Mouse (Mus musculus): Measurements from ENCODE around the gene Mia2.
"Not testable (repeated sequence)": the region's sequence is repeated elsewhere in the genome, so short reads cannot be mapped to it uniquely, and the experiment has no call there.

The Mia2 gene

DNA sequence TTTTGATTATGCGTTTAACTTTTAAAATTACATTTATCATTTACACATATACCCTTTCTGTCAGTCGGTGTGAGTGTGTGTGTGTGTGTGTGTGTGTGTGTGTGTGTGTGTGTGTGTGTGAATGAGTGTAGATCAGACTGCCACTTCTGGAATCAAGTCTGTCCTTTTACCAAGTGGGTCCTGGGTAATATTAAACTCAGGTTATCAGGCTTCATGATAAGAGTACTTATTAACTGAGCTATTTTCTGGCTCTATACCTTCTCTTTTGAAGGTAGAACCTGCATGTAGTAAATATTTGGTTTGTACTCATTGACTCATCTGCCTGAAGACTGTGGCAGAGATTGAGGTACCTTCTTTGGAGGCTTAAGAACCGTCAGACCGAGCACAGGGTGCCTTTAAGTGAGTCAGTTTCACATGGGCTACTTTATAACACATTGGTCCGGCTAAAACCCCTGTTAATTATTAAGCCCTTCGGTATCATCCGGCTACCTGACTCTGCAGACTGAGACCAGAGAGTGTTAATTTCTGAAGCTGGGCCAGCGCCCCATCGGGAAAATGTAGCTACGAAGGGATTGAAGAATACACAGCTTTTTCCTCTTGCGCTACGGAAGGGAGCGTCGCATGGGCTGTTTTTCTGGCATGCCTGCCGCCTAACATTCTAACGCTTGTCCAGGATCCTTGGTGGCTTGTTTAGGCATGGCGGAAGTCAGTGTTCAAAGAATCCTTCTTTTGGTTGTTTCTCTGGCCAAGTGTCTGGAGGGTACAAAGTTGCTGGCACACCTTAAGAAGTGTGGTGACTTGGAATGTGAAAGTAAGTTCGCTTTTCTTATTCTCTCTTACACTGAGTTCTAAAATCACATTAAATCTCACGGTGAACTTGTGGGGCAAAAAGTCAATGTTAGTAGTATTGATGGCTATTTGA, at the start of gene Mia2:
Gene Mia2 (plus strand): TSS at position 696 of the 922 bp plus-strand sequence.
- DNase-seq (ENCODE audit: low spot score), result no peak

GRCm38 (mm10) chr12:59052470-59052869, 43.1 kb upstream of the Mia2 start:
- no peak for DNase-seq (ENCODE audit: low spot score)

DNA sequence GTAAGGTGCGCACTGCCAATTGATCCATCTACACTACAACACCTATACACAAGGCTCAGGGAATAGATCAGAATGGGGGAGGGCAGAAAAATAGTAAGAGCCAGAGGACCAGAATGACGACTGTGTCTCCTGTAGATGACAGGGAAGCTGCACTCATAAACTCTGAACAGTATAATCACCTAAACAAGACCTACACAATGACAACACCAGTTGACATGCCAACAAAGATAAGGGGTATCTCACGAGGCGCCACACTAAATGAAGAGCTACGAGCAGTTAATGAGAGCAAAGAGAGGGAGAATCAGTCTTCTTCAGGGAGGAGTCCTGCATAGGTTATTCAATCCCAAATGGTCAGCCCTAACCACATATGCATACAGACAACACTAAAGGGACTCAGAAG, 42.4 kb upstream of the Mia2 start:
- DNase-seq (ENCODE audit: low spot score), result no peak

- DNase-seq (ENCODE audit: low spot score), result no peak
Observed at GRCm38 (mm10) chr12:59053976-59054375, 41.6 kb upstream of the Mia2 start.

- no peak for DNase-seq (ENCODE audit: low spot score)
Observed at GRCm38 (mm10) chr12:59055196-59055850, 40.3 kb upstream of the Mia2 start.

DNA sequence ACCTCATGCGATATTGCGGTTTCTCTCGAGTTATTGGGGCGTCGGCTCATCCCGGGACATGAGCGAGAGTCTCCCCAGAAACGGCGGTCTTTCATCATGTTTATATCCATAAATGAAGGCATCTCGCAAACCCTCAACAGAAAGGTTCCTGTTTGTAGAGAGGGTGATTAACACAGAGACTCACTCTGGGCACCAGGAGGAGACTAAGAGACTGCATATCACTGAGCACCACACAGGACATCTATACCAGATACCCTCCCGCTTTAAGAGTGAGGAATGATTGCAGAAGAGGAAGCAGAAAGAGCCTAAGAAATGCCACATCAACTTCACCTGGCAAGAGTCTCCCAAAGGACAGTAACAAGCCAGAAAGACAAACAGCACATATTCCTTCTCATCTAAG, 39.4 kb upstream of the Mia2 start:
- no peak for DNase-seq (ENCODE audit: low spot score)

- not testable (repeated sequence) for DNase-seq (ENCODE audit: low spot score)
Observed at GRCm38 (mm10) chr12:59058242-59058641, 37.4 kb upstream of the Mia2 start.

DNA sequence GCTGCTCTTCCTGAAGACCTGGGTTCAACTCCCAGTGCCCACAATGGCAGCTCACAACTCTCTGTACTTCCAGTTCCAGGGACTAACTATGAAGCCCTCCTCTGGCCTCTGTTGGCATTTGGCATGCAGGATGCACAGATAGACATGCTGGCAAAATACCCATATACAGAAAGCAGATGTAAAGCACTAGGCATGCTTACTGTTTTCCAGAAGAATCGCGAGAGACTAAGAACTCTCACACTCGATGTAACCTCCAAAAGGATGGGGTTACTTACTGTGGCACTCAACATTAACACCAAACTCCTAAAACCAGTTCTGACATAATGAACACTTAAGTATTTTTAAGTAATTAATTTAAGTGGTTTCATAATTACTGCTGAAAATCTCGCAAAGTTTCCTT, 35.3 kb upstream of the Mia2 start:
- DNase-seq (ENCODE audit: low spot score), result no peak

- DNase-seq (ENCODE audit: low spot score), result peak; percentile 48
Observed at GRCm38 (mm10) chr12:59060993-59061595, 34.5 kb upstream of the Mia2 start, which contains the start of gene Trappc6b. Gene Trappc6b, minus strand, starts transcription at chr12:59061472.

DNA sequence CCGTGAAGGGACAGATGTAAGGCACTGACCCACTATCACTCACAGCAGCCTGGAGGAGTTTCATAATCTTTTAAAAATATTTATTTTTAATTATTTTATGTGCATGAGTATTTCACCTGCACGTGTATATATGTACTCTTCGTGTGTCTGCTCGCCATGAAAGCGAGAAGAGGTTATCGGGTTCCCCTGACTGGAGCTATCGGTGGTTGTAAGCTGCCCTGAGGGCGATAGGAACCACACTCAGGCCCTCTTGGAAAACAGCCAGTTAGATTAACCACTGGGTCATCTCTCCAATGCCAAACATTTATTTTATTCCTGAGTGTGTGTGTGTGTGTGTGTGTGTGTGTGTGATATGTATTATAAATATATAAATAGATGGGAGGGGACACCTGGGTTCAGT, 30.8 kb upstream of the Mia2 start:
- no peak for DNase-seq (ENCODE audit: low spot score)

DNA sequence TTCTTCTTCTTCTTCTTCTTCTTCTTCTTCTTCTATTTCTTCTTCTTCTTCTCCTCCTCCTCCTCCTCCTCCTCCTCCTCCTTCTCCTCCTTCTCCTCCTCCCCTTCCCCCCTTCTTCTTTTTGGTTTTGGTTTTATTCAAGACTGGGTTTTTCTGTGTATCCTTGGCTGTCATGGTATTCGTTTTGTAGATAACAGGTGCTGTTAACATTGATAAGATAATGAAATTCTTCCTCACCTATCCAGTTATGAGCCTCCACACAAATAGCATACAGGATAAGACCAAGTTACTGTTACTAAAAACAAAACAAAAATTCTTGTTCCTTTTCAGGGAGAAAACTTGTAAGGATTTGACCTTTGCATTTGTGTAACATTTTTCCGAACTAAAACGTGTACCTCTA, 29.8 kb upstream of the Mia2 start:
- DNase-seq (ENCODE audit: low spot score), result no peak

- DNase-seq (ENCODE audit: low spot score), result peak; percentile 94
Observed at GRCm38 (mm10) chr12:59066448-59067077, 29.0 kb upstream of the Mia2 start, which contains the start of gene Pnn. Gene Pnn, plus strand, starts transcription at chr12:59066884.

- no peak for DNase-seq (ENCODE audit: low spot score)
Observed at GRCm38 (mm10) chr12:59067095-59067494, 28.5 kb upstream of the Mia2 start.

GRCm38 (mm10) chr12:59068791-59069190, 26.8 kb upstream of the Mia2 start:
- DNase-seq (ENCODE audit: low spot score), result no peak

- no peak for DNase-seq (ENCODE audit: low spot score)
Observed at GRCm38 (mm10) chr12:59072286-59072685, 23.3 kb upstream of the Mia2 start.

DNA sequence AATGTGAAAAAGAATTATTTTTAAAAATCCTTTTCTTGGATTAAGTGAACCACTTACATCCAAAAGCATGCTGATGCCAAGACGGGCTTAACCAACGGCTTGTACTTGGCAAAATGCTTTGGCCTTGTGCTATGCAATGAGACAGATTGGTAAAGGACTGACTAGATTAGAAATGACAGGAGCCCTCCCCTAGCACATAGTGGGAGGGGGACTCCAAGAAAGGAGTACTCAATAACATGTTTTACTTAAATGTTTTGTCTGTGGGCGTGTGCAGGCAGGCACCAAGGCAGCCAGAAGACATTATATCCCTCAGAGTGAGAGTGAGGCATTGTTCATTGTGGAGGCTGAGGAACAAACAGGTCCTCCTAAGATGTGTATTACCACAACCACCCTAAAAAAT, 21.5 kb upstream of the Mia2 start:
- DNase-seq (ENCODE audit: low spot score), result no peak

DNA sequence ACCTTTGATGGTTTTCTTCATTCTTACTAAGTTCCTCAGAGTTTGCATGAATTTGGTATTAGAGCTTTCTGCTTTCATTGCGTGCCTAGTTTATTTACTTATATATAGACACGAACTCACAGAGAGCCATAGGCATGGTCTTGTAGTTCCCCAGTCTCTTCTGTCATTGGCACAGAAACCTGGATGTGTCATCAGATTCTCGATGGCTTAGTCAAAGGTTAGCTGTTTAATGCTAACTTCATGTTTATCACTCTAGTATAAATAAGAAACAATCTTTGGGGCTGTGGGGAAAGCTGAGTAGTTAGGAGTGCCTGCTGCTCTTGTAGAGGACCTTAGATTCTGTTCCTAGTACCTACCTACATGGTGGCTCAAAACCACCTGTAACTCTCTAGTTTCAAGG, 18.6 kb upstream of the Mia2 start:
- no peak for DNase-seq (ENCODE audit: low spot score)

DNA sequence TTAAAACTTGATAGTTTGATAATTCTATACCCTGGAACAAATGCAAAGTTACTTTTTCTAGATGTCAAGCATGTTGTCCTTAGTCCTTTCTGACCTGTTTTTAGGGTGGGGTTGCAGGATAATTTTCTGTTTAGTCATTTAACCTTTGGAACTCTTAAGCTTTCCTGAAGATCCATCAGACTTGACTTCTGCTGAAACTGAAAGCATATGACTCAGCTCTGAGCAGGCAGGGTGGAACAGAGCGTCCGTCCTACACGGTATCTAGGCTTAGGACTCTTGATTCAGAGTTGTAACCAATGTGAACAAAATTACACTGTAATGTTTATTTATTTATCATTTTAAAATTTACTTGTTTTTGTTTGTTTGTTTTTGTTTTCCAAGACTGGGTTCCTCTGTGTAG, 17.7 kb upstream of the Mia2 start:
- DNase-seq (ENCODE audit: low spot score), result no peak

DNA sequence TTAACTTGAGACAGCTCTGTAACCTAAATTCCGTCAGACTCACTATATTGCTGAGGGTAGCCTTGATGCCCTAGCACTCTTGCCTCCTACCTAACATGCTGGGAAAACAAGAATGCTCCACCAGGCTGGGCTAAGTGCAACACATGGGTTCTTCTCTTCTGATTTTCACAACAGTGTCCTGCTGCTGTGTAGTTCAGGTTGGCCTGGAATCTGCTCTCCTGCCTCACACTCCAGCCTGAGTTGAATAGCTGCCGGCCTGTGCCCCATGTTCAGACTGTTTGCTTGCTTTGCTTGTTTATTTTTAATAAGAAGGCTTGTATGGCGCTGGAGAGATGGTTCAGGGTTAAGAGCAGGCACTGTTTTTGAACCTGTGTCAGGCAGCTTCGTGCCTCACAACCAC, 15.1 kb upstream of the Mia2 start:
- DNase-seq (ENCODE audit: low spot score), result no peak

DNA sequence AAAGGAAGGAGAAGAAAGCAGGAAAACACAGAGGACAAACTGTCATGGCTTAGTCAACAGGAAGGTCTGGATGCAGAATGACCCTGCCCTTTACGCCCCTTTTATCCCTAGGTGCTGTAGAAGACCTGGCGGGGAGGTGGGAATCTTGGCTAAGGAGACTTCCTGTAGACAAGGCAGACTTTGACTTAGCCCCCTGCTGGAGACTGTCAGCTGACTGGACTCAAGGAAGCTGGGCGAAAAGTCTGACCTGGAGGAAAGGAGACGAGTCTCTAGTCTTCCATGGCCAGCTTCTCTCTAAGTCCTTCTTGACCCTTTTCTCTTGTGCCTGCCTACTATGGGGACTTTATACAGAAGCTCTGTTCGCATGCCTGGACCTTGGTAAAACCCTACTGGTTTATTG, 11.2 kb upstream of the Mia2 start:
- no peak for DNase-seq (ENCODE audit: low spot score)

- DNase-seq (ENCODE audit: low spot score), result no peak
Observed at GRCm38 (mm10) chr12:59086171-59086570, 9.4 kb upstream of the Mia2 start.

DNA sequence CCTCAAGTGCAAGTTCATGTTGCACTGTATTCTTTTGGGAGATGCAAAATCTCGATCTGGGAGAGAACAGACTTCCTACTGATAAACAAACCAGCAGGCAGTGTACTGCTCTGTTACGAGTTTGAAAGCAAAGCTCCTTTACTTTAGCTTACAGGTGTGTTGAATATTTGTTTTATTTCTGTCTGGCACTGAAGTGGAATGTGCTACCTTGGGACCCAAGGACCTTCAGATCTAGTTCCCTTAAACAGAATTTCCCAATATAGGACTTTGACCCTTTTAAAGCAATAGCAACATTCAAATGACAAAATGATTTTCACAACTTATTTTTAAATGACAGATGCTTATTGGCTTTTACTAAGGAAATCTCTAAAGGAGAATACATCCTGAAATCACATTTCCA, 2.1 kb upstream of the Mia2 start:
- no peak for DNase-seq (ENCODE audit: low spot score)

Data from layer of hippocampus, adult 9-10 months (tissue).